Mouse (Mus musculus) neural tube, embryonic 13.5 days (tissue): ENCODE measurements around the gene Peli2. TPM values are rescaled to one million over a fixed set of nuclear protein-coding genes. Genes with fewer than 3 reads are reported as not detected.
"Not testable (repeated sequence)": the region's sequence is repeated elsewhere in the genome, so short reads cannot be mapped to it uniquely, and the experiment has no call there.

Experiments used
- ATAC-seq: fragments of 200-750 bp; cut with Nextera tagmentation; 2 replicates; pipeline ENCODE4 v1.8.0; 2017; ENCODE audit warnings: low read depth, mild to moderate bottlenecking, moderate TSS enrichment, moderate library complexity
- H3K27ac ChIP-seq: fragments of 300-500 bp; sonication (generic); replicated peaks from 2 replicates; pipeline ENCODE4 v1.5.1; 2015; ENCODE audit warnings: moderate library complexity, mild to moderate bottlenecking, inconsistent platforms
- H3K27me3 ChIP-seq: fragments of 300-500 bp; sonication (generic); 2 replicates; pipeline ENCODE4 v1.6.1; 2015; ENCODE audit warnings: mild to moderate bottlenecking, inconsistent platforms
- H3K36me3 ChIP-seq: fragments of 300-500 bp; sonication (generic); 2 replicates; pipeline ENCODE4 v1.6.1; 2015; ENCODE audit warnings: mild to moderate bottlenecking, inconsistent platforms
- H3K4me1 ChIP-seq: fragments of 300-500 bp; sonication (generic); replicated peaks from 2 replicates; pipeline ENCODE4 v1.6.1; 2015; ENCODE audit warnings: inconsistent platforms
- H3K4me2 ChIP-seq: fragments of 300-500 bp; sonication (generic); 2 replicates; pipeline ENCODE4 v1.6.1; 2015; ENCODE audit warnings: inconsistent platforms, mild to moderate bottlenecking, moderate library complexity
- H3K4me3 ChIP-seq: fragments of 300-500 bp; sonication (generic); 2 replicates; pipeline ENCODE4 v1.5.1; 2015; ENCODE audit warnings: mild to moderate bottlenecking, inconsistent platforms
- H3K9ac ChIP-seq: fragments of 300-500 bp; sonication (generic); 2 replicates; pipeline ENCODE4 v1.6.1; 2015; ENCODE audit warnings: moderate library complexity, mild to moderate bottlenecking, inconsistent platforms
- H3K9me3 ChIP-seq: fragments of 300-500 bp; sonication (generic); 2 replicates; pipeline ENCODE4 v1.6.1; 2016; ENCODE audit warnings: inconsistent platforms
- WGBS: fragments of 180-500 bp; shearing (Covaris S2); methylation state at CpG from one replicate; pipeline ENCODE4 v1.1.7; 2015; 5-methylcytosine and 5-hydroxymethylcytosine counted together
- polyA plus RNA-seq: library from polyadenylated mRNA; unstranded; fragments of >200 nt; fragmentation: Nextera tagmentation; extraction: Ambion mirVana; gene quantifications from 2 replicates; pipeline ENCODE4 v1.2.1, GENCODE M21; 2015

Gene Peli2
- 10.8 and 12.8 TPM in 2 replicates for polyA plus RNA-seq

DNA sequence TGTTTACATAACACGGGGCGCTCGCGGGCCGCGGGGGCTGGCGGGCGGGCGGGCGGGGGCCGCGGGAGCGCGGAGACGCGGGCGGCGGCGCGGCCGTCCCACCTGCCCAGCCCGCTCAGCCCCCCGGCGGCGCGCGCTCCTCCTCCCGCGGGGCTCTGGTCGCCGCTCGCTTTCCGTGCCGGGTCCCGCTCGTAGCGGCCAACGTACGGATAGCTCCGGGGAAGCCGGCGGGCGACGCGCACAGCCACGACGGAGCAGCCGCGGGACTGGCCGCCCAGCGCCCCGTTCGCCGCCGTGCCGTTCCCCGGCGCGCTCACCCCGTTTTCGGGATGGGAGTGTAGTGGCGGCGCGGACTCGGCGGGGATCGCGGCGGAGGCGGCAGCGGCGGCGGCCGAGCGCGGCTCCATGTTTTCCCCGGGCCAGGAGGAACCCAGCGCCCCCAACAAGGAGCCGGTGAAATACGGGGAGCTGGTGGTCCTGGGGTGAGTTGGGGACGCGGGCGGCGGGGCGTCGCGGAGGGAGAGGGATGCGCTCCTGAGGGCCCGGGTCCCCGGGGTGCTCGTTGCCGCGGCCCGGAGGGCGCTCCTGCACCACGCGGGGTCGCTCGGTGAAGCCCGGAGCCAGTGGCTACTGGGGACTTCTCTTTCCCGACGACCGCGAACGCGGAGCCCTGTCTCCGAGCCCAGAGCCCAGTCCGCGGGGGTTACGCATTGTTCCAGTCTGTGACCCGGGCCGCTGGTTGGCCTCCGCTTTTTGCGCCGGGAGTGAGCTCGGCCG is at the start of gene Peli2:
Gene Peli2, plus strand, starts transcription at position 72 of the 777 bp plus-strand sequence.
- peaks cover 64% of the 10 kb centered on the region for H3K4me1 ChIP-seq
- peak within 1 kb of the TSS; percentile 93 for H3K9ac ChIP-seq

DNA sequence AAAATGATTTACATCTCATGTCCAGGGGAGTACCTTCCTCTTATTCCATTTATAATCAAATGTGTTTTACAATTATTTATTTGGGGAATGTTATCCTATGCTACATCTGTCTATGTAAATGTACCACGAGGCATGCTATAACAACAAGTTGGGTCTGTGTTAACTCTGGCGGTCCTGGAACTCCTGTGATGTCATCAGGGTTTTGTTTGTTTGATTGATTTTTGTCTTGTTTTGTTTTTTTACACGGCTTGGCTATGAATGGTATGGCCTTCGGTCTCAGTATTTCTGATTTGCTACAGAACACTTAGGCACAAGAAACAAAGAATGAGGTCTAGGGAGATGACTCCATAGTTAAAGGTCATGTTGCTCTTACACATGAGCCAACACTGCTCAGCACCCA is 48.5 kb upstream of the Peli2 start:
- no peak overlapping the region for H3K4me2 ChIP-seq
- H3K27ac ChIP-seq, result no peak overlapping the region
- no peak overlapping the region for H3K4me3 ChIP-seq
- WGBS, result 58% methylated on average over 4 of the region's 4 CpGs
- H3K9ac ChIP-seq, result no peak overlapping the region
- no peaks in the 10 kb centered on the region for H3K36me3 ChIP-seq
- no peaks in the 10 kb centered on the region for H3K9me3 ChIP-seq
- no peak for ATAC-seq
- no peaks in the 10 kb centered on the region for H3K27me3 ChIP-seq
- peaks cover 15% of the 10 kb centered on the region for H3K4me1 ChIP-seq

More for the DNA sequence above, at the start of gene Peli2:
- peak; percentile 85 for ATAC-seq
- no peaks in the 10 kb centered on the region for H3K36me3 ChIP-seq
- peak within 1 kb of the TSS; percentile 93 for H3K27ac ChIP-seq
- under 1% methylated on average over 113 of the region's 117 CpGs for WGBS
- H3K4me2 ChIP-seq, result peak within 1 kb of the TSS; percentile 91
- H3K9me3 ChIP-seq, result no peaks in the 10 kb centered on the region
- H3K27me3 ChIP-seq, result no peaks in the 10 kb centered on the region
- H3K4me3 ChIP-seq, result peak within 1 kb of the TSS; percentile 93

DNA sequence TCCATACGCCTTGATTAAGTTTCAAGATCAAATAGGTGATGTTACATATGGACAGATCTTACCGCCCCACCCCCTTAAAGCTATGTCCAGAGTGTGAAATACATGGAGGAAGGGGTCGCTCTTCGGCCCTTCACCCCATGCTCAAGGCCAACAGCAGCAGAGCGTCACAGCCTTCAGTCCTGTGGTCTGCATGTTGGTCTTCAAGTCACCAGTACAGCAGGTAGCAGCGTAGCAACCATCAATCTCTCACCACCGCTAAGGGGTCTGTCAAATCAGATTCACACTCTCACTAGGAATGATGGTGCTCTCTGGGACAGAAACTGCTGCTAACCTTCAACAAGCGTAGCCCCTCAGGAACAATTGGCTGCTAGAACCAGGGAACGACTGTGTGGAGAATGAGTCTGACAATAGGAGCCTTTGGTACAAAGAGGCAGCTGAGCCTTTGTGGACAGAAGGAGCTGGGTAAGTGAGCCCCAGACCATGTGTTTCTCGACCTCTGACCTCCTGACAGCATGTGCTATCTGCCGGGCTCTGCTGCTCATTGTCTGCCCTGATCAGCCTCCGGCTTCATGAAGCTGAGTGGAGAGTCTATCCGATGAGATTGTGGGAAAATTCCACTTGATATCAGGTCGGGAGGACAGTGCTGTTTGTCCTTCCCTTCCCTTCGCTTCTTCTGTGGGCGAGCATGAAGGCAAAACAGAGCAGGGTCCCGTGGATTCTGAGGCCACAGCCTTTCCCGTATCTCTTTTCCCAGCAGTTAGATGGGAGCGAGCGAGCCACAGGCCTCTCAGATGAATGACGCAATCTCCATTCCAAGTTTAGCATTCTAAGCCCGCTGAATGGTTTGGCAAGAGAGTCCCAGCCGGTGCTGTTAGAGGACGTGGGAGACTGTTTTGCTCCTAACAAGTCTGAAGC is 47.1 kb upstream of the Peli2 start:
- H3K4me2 ChIP-seq, result 0 out of 2 replicates have a peak overlapping the region, but pooled peaks have one; percentile 11
- no peaks in the 10 kb centered on the region for H3K36me3 ChIP-seq
- no peak overlapping the region for H3K4me3 ChIP-seq
- peak; percentile 56 for ATAC-seq
- WGBS, result 20% methylated on average over 24 of the region's 24 CpGs
- H3K9ac ChIP-seq, result 0 out of 2 replicates have a peak overlapping the region, but pooled peaks have one; percentile 12
- H3K4me1 ChIP-seq, result peaks cover 15% of the 10 kb centered on the region
- H3K9me3 ChIP-seq, result no peaks in the 10 kb centered on the region
- H3K27me3 ChIP-seq, result no peaks in the 10 kb centered on the region
- H3K27ac ChIP-seq, result peak overlapping the region; percentile 52; the same call in 1 of the 2 replicates

DNA sequence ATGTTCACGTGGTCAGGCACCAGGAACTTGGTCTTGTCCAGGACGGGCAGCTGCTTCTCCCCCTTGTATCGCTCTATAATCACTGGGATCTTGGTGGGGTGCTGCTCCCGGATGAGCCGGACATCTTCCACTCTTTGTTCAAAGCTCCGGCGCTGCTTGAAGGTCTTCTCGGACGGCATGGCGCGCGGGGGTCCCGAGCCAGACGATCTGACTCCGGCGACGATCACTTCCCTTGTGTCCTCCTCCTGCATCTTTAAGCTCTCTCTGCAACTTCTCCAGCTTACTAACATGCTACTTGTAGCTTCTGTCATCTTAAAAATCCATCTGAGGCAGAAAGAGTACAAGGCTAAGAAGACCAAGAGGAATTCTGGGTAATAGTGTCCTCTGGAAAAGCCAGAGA is 41.0 kb upstream of the Peli2 start:
- H3K4me1 ChIP-seq, H3K36me3 ChIP-seq, H3K4me3 ChIP-seq, H3K9ac ChIP-seq, H3K9me3 ChIP-seq, H3K4me2 ChIP-seq, H3K27ac ChIP-seq, H3K27me3 ChIP-seq, ATAC-seq: not testable (repeated sequence)
- WGBS, result 94% methylated on average over 17 of the region's 17 CpGs

DNA sequence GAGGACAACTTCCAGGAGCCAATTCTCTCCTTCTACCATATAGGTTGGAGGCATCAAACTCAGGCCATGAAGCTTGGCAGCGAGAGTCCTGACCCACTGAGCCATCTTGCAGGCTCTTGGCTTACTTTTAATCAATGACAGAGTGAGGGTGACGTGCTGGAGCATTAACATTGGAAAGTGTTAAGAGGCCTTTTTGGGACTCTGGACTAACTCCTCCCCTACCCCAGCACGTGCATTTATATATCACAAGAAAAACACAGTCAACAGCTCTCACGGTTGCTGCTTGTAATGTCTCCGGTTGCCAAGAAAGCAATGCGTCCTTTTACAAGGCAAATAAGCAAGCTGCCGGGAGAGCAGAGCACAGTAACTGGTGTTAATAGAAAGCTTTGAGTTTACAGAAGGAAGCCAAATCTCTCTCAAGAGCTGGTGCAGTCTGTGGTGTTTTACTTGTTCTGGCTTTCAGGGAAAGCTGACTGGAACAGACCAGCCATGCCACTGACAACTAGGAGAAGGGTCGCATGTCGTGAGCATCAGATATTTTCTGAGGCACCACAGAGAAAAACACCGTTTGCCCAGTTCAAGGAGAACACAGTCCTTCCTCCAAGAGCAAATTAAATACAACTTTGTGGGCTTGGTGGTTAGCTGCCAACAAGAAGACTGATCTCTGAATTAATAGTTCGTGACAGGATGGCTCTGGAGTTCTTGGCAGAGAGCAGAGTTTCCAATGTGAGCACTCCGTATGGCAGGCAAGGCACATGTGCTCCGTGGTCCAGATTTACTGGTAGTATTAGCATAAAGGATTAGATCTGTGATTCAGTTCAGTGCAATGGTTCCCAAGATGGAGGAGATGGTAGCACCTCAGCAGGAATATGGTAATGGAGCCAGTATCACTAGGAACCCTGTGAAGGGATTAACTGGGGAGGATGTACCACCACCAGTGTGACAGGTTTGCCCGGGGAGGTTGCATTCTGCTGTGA is 36.5 kb upstream of the Peli2 start:
- Histone ChIP-seq H3K27ac (no peak overlapping the region), H3K4me2 (no peak overlapping the region)

DNA sequence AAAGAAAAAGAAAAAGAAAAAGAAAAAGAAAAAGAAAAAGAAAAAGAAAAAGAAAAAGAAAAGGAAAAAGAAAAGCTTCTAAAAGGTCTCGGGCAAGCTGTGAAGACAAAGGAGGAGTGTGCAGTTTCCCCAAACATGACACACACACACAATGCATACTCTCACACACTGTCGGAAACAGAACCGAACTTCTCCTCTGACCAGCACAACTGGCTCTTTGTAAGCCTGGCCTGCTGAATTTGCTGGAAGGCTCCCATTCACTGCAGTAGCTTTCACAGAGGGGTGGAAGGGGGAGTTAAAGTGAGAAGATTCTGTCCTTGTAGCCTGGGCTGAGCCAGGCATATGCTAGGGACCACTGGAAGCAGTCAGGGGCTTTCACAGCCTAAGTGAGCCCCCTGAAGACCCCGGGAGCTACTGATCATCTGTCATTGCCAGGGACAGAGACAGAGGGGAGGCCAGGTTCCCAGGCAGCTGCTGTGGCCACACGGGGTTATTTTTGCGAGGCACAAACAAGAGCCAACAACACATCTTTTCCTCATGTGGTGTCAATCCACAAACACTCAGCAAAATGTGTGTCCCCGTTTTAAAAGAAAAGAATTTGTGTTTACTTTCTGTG is 33.8 kb upstream of the Peli2 start:
- Histone ChIP-seq H3K27ac (peak overlapping the region; percentile 15; the same call in 1 of the 2 replicates), H3K9me3 (no peaks in the 10 kb centered on the region), H3K4me3 (no peak overlapping the region), H3K4me2 (no peak overlapping the region), H3K4me1 (peaks cover 23% of the 10 kb centered on the region), H3K36me3 (no peaks in the 10 kb centered on the region), H3K27me3 (no peaks in the 10 kb centered on the region), H3K9ac (no peak overlapping the region)
- 42% methylated on average over 7 of the region's 7 CpGs for WGBS
- peak; percentile 27; the same call in 1 of the 2 replicates for ATAC-seq

More for the DNA sequence above, 36.5 kb upstream of the Peli2 start:
- Histone ChIP-seq H3K27me3 (no peaks in the 10 kb centered on the region), H3K9me3 (no peaks in the 10 kb centered on the region), H3K4me3 (no peak overlapping the region), H3K4me1 (peaks cover 23% of the 10 kb centered on the region), H3K9ac (no peak overlapping the region; the same call in 1 of the 2 replicates), H3K36me3 (no peaks in the 10 kb centered on the region)
- ATAC-seq, result peak; percentile 59
- 43% methylated on average over 14 of the region's 14 CpGs for WGBS

DNA sequence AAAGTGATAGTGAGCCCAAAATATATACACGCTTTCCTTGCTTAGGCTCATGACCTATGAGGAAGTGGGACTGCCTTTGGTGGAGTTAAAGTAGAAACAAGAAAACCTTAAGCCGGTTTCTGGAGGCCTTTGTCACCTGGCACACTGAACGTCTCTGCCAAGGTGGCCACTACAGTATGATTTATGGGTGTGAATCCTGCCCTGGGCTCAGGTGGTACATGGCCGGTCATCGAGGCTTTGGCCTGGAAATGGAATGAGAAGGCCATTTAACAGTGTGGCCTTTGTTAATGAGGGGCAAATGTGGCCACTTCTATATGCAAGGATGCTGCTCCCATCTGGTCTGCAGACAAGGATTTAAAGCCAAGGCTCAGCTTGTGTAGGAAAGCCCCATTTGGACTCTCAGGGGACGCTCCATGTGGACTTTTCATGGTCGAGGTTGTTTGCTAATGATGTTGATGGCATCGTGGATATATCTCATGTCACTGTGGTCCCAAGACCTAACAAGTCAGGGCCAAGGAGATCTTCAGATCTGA is 33.3 kb upstream of the Peli2 start:
- Histone ChIP-seq H3K4me1 (peaks cover 23% of the 10 kb centered on the region), H3K4me2 (no peak overlapping the region), H3K36me3 (no peaks in the 10 kb centered on the region), H3K27me3 (no peaks in the 10 kb centered on the region), H3K9ac (no peak overlapping the region), H3K27ac (0 out of 2 replicates have a peak overlapping the region, but pooled peaks have one; percentile 15), H3K9me3 (no peaks in the 10 kb centered on the region), H3K4me3 (no peak overlapping the region)
- WGBS, result 39% methylated on average over 8 of the region's 8 CpGs
- peak; percentile 23; the same call in 1 of the 2 replicates for ATAC-seq

DNA sequence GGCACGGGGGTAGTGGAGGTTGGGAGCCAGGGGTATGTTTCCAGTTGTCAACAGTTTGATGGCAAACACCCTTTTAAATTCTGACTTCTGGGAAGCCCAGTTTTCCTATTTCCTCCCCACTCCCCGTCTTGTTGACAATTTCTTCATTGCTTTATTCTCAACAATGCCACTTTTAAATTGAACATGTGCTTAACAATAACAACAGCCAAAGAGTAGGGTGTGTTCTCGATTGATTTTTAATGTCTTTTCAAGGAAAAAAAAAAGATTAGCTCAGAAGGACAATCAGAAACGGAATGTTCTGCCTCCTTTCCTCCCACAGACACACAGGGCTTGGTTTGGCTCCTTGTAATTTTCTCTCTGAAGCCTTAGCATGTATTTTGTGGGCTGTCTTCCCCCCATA is 30.2 kb upstream of the Peli2 start:
- H3K4me1 ChIP-seq, result peaks cover 13% of the 10 kb centered on the region
- H3K4me3 ChIP-seq, result no peak overlapping the region
- H3K4me2 ChIP-seq, result no peak overlapping the region
- H3K9ac ChIP-seq, result no peak overlapping the region
- WGBS, result 75% methylated on average over 4 of the region's 4 CpGs
- H3K36me3 ChIP-seq, result no peaks in the 10 kb centered on the region
- ATAC-seq, result no peak
- no peaks in the 10 kb centered on the region for H3K9me3 ChIP-seq
- no peaks in the 10 kb centered on the region for H3K27me3 ChIP-seq
- no peak overlapping the region for H3K27ac ChIP-seq

DNA sequence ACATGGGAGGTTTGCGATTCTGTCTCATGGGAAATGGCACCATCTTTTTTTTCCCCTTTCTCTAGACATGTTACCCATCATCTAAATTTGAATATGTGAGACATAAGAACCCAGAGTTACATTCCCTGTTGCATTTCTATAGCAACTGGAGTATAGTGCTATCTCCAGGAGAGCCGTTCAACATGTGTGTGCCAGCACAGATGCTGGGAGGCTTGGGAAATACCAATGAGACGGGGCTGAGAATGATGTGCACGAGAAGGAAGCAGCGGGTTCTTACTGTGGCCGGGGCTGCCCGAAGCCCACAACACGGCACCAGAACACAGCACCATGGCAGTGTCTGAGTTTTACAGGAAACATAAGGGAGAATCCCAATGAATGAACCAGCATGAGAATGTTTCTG is 29.5 kb upstream of the Peli2 start:
- no peaks in the 10 kb centered on the region for H3K36me3 ChIP-seq
- H3K4me2 ChIP-seq, result no peak overlapping the region
- WGBS, result 83% methylated on average over 8 of the region's 8 CpGs
- ATAC-seq, result no peak
- no peaks in the 10 kb centered on the region for H3K27me3 ChIP-seq
- H3K9me3 ChIP-seq, result no peaks in the 10 kb centered on the region
- H3K4me1 ChIP-seq, result peaks cover 13% of the 10 kb centered on the region
- no peak overlapping the region for H3K4me3 ChIP-seq
- no peak overlapping the region for H3K9ac ChIP-seq
- no peak overlapping the region for H3K27ac ChIP-seq

DNA sequence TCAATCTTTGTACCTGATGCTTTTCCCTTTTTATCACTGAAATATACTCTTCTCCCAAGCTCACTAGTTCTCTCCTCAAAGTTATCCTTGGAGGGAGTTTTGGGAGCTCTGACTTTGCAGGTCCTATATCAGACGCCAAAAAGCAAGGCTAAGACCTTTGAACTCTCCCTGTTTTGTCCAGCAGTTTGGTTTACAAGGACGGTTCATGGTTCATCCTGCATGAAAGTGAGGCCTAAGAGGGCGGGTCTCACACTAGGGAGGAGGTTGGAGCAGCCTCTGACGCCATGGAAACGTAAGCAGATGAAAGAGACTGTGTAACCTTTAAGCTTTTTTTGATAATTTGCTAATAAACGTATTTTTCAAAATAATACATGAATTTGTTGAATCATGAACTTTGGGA is 22.4 kb upstream of the Peli2 start:
- no peak overlapping the region for H3K9ac ChIP-seq
- H3K4me2 ChIP-seq, result no peak overlapping the region
- H3K36me3 ChIP-seq, result no peaks in the 10 kb centered on the region
- WGBS, result 46% methylated on average over 6 of the region's 6 CpGs
- H3K27ac ChIP-seq, result no peak overlapping the region
- H3K27me3 ChIP-seq, result no peaks in the 10 kb centered on the region
- no peaks in the 10 kb centered on the region for H3K4me1 ChIP-seq
- no peak overlapping the region for H3K4me3 ChIP-seq
- ATAC-seq, result no peak
- no peaks in the 10 kb centered on the region for H3K9me3 ChIP-seq

DNA sequence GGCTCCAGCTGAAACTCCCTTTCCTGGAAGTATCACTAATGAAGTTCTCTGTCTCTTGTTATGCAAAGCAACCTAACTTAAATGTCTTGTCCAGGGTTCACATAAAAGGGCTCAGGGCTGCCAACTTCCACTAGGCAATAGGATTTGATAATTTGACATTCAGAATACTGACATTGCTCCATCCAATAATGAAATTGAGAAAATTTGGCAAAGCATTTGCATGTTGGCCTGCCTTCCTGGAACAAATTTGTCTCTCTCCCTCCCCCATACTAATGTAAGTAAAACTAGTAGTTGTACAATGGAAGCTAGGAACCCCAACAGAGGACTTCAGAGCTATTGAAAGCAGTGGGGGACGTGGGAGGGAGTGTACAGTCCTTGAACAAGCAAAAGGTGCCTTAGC is 21.3 kb upstream of the Peli2 start:
- H3K4me3 ChIP-seq, result no peak overlapping the region
- no peaks in the 10 kb centered on the region for H3K36me3 ChIP-seq
- no peak overlapping the region for H3K27ac ChIP-seq
- H3K9me3 ChIP-seq, result no peaks in the 10 kb centered on the region
- no peaks in the 10 kb centered on the region for H3K4me1 ChIP-seq
- no peak for ATAC-seq
- H3K27me3 ChIP-seq, result no peaks in the 10 kb centered on the region
- no peak overlapping the region for H3K4me2 ChIP-seq
- no peak overlapping the region for H3K9ac ChIP-seq
- WGBS, result 27% methylated on average over 1 of the region's 1 CpGs
